Mouse (Mus musculus) forebrain, embryonic 10.5 days (tissue): ENCODE data around the gene Serpina11. TPM values are rescaled to one million over a fixed set of nuclear protein-coding genes. Genes with fewer than 3 reads are reported as not detected.
A peak's percentile ranks its signal among the peaks of the same experiment; 100 is the strongest.

Source experiments
- DNase-seq: peaks from one replicate; pipeline ENCODE4 v3.0.0-alpha.2; 2017; ENCODE audit warnings: low spot score; ENCODE audit errors: extremely low spot score
- H3K27ac ChIP-seq: fragments of 300-500 bp; sonication (generic); 2 replicates; pipeline ENCODE4 v1.5.1; 2016; ENCODE audit warnings: mild to moderate bottlenecking
- H3K27me3 ChIP-seq: fragments of 300-500 bp; sonication (generic); 2 replicates; pipeline ENCODE4 v1.6.1; 2016; ENCODE audit warnings: mild to moderate bottlenecking; ENCODE audit not compliant: poor library complexity, severe bottlenecking
- H3K36me3 ChIP-seq: fragments of 300-500 bp; sonication (generic); replicated peaks from 2 replicates; pipeline ENCODE4 v1.6.1; 2016; ENCODE audit warnings: mild to moderate bottlenecking, moderate library complexity
- H3K4me1 ChIP-seq: fragments of 300-500 bp; sonication (generic); 2 replicates; pipeline ENCODE4 v1.6.1; 2016
- H3K4me3 ChIP-seq: fragments of 300-500 bp; sonication (generic); 2 replicates; pipeline ENCODE4 v1.5.1; 2016; ENCODE audit warnings: mild to moderate bottlenecking, moderate library complexity
- H3K9me3 ChIP-seq: fragments of 300-500 bp; sonication (generic); 2 replicates; pipeline ENCODE4 v1.6.1; 2016; ENCODE audit warnings: mild to moderate bottlenecking, moderate library complexity
- WGBS: fragments of 180-500 bp; shearing (Covaris S2); methylation state at CpG from one replicate; pipeline ENCODE4 v1.1.7; 2016; 5-methylcytosine and 5-hydroxymethylcytosine counted together
- polyA plus RNA-seq: library from polyadenylated mRNA; unstranded; fragments of >200 nt; fragmentation: Nextera tagmentation; extraction: Ambion mirVana; gene quantifications from 2 replicates; pipeline ENCODE4 v1.2.1, GENCODE M21; 2016

Gene Serpina11
- not detected in 2 replicates for polyA plus RNA-seq

DNA sequence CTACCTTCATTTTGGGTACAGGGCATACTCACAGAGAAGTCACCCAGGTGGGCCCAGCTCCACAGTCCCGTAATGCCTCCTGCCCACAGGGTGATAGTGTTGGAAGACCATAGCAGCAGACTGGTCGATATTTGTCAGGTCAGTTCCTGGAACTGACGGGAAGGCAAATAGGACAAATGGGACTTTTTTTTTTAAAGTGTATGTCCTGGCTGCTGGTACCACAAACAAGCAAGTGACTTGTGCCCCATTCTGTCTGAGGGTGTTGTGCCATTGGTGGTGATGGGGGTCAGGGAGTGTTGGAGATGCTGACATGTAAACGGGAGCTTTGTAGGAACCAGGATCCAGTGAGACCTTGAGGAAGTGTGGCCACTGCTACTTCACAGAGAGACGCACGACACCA lies at the start of gene Serpina11:
Gene Serpina11, minus strand, starts transcription at position 101 of the 400 bp plus-strand sequence.
- H3K27me3 ChIP-seq = no peaks in the 10 kb centered on the region
- H3K9me3 ChIP-seq = no peaks in the 10 kb centered on the region
- H3K36me3 ChIP-seq = no peaks in the 10 kb centered on the region
- no peak within 1 kb of the TSS for H3K4me3 ChIP-seq
- DNase-seq = no peak
- no peak within 1 kb of the TSS for H3K27ac ChIP-seq
- WGBS = 89% methylated on average over 6 of the region's 6 CpGs
- no peaks in the 10 kb centered on the region for H3K4me1 ChIP-seq

GRCm38 (mm10) chr12:104038181-104038580 lies 48.4 kb upstream of the Serpina11 start:
- no peaks in the 10 kb centered on the region for H3K27me3 ChIP-seq
- H3K4me3 ChIP-seq = no peak overlapping the region
- H3K36me3 ChIP-seq = no peaks in the 10 kb centered on the region
- DNase-seq = no peak
- no peaks in the 10 kb centered on the region for H3K4me1 ChIP-seq
- WGBS = 93% methylated on average over 7 of the region's 7 CpGs
- H3K9me3 ChIP-seq = no peaks in the 10 kb centered on the region
- no peak overlapping the region for H3K27ac ChIP-seq

DNA sequence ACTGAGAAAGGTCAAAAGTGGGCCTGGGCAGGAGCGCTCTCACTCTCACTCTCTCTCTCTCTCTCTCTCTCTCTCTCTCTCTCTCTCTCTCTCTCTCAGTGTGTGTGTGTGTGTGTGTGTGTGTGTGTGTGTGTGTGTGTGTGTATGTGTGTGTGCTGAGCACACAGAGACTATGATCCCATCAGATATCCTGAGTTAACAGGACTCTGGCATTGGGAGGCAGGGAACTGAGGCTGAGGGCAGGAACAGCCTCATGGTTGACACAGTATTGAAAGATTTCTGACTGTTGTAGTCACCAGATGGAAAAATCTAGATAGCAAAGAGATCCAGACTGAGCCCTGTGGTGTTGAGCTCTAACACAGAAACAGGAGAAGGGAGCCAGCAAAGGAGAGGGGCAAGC lies 44.0 kb upstream of the Serpina11 start:
- Histone ChIP-seq H3K9me3 (no peaks in the 10 kb centered on the region), H3K4me1 (no peaks in the 10 kb centered on the region), H3K36me3 (no peaks in the 10 kb centered on the region), H3K27me3 (no peaks in the 10 kb centered on the region), H3K27ac (no peak overlapping the region), H3K4me3 (no peak overlapping the region)
- no peak for DNase-seq
- 100% methylated on average over 1 of the region's 1 CpGs for WGBS

DNA sequence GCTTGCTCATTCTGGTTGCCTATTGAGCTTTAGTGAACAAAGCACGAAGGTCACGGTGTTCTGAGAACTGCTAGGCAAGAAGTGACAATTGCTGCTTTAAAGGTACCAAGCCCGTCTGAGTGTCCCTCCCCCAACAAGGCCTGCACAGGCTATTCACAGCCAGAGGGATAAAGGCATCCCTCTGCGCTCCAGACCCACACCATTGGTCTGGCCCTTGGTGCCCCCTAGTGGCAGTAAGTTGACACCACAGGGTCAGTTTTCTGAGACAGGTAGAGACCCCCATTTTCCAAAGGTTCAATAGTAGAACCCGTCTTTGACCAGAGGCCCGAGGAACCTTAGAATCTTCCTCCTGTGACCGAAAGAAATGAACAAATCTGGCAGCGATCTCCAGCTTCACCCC lies 40.2 kb upstream of the Serpina11 start:
- DNase-seq = peak; percentile 18
- Histone ChIP-seq H3K27ac (no peak overlapping the region), H3K4me1 (no peaks in the 10 kb centered on the region), H3K36me3 (no peaks in the 10 kb centered on the region), H3K27me3 (no peaks in the 10 kb centered on the region), H3K4me3 (no peak overlapping the region), H3K9me3 (no peaks in the 10 kb centered on the region)
- 43% methylated on average over 8 of the region's 8 CpGs for WGBS

DNA sequence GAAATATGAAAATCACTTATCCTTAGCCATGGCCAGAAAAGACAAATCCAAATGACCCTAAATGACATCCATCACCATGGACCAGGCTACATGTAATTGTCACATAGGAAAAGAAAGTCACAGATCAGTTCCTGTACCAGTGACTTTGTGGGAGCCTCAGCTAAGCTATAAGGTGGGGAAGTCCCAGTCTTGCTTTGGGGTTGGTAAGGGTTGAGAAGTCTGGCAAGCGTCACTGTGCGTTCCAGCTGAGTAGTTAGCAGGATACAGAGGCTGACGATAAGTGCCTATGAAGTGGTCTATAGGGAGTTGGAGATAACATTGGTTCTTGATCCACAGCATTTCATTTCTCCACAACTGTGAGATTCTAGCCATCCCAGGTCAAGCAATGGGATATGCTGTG lies 25.5 kb upstream of the Serpina11 start:
- Histone ChIP-seq H3K4me1 (no peaks in the 10 kb centered on the region), H3K9me3 (peaks cover 7% of the 10 kb centered on the region; the same call in 1 of the 2 replicates), H3K27ac (no peak overlapping the region), H3K4me3 (no peak overlapping the region), H3K27me3 (no peaks in the 10 kb centered on the region), H3K36me3 (no peaks in the 10 kb centered on the region)
- no peak for DNase-seq
- 83% methylated on average over 3 of the region's 3 CpGs for WGBS

- DNase-seq = no peak
- Histone ChIP-seq H3K36me3 (no peaks in the 10 kb centered on the region), H3K4me1 (no peaks in the 10 kb centered on the region), H3K27ac (no peak within 1 kb of the TSS), H3K9me3 (peaks cover 7% of the 10 kb centered on the region; the same call in 1 of the 2 replicates), H3K27me3 (no peaks in the 10 kb centered on the region), H3K4me3 (no peak within 1 kb of the TSS)
- 93% methylated on average over 6 of the region's 6 CpGs for WGBS
These were observed 23.9 kb upstream of the Serpina11 start, which contains the start of gene Serpina9 for GRCm38 (mm10) chr12:104013620-104014019. Gene Serpina9 (minus strand): TSS chr12:104013755.

- DNase-seq = no peak
- H3K9me3 ChIP-seq = peaks cover 7% of the 10 kb centered on the region; the same call in 1 of the 2 replicates
- no peaks in the 10 kb centered on the region for H3K36me3 ChIP-seq
- no peak overlapping the region for H3K27ac ChIP-seq
- 85% methylated on average over 5 of the region's 5 CpGs for WGBS
- no peaks in the 10 kb centered on the region for H3K27me3 ChIP-seq
- no peaks in the 10 kb centered on the region for H3K4me1 ChIP-seq
- H3K4me3 ChIP-seq = no peak overlapping the region
These were observed 14.9 kb upstream of the Serpina11 start for GRCm38 (mm10) chr12:104004689-104005088.

GRCm38 (mm10) chr12:104003238-104003612 lies 13.5 kb upstream of the Serpina11 start:
- H3K4me1 ChIP-seq = no peaks in the 10 kb centered on the region
- H3K9me3 ChIP-seq = peaks cover 7% of the 10 kb centered on the region; the same call in 1 of the 2 replicates
- no peaks in the 10 kb centered on the region for H3K27me3 ChIP-seq
- DNase-seq = no peak
- H3K36me3 ChIP-seq = no peaks in the 10 kb centered on the region
- WGBS = 90% methylated on average over 4 of the region's 4 CpGs
- no peak overlapping the region for H3K4me3 ChIP-seq
- H3K27ac ChIP-seq = no peak overlapping the region

DNA sequence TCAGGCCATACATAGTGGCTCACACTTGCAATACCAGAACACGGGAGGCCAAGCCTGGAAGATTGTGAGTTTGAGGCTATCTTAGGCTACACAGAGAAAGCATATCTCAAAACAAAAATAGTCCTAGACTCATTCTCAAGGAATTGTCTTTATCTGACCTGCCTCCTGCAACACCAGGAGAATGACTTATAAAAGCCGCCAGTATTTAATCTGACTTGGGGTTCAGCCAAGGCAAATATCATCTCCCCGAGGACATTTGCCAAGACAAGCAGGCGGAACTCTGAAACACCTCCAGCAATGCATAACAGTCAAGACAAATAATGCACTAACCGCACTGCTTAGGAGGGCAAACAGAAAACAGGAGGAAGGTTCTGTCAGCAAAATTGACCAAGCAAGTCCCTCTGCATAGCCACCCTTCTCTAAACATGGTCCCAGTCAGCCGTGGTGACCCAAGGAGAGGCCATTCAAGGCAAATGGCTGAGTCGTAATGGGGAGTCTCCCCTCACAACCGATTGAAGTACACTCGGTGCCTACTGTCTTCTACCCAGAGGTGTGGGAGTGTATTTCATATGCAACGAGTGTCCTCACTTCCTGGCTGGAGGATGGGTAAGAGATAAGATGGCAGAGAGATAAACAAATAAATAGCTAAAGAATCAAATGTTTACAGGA lies 12.9 kb upstream of the Serpina11 start:
- WGBS = 93% methylated on average over 10 of the region's 10 CpGs
- H3K36me3 ChIP-seq = no peaks in the 10 kb centered on the region
- H3K27me3 ChIP-seq = no peaks in the 10 kb centered on the region

GRCm38 (mm10) chr12:104000594-104000993 lies 10.8 kb upstream of the Serpina11 start:
- Histone ChIP-seq H3K4me1 (no peaks in the 10 kb centered on the region), H3K36me3 (no peaks in the 10 kb centered on the region), H3K9me3 (peaks cover 7% of the 10 kb centered on the region; the same call in 1 of the 2 replicates), H3K27ac (no peak overlapping the region), H3K27me3 (no peaks in the 10 kb centered on the region), H3K4me3 (no peak overlapping the region)
- 92% methylated on average over 3 of the region's 3 CpGs for WGBS
- DNase-seq = no peak

More for the DNA sequence above, 12.9 kb upstream of the Serpina11 start:
- Histone ChIP-seq H3K4me3 (no peak overlapping the region), H3K27ac (no peak overlapping the region), H3K4me1 (no peaks in the 10 kb centered on the region), H3K9me3 (peaks cover 7% of the 10 kb centered on the region; the same call in 1 of the 2 replicates)
- DNase-seq = no peak

DNA sequence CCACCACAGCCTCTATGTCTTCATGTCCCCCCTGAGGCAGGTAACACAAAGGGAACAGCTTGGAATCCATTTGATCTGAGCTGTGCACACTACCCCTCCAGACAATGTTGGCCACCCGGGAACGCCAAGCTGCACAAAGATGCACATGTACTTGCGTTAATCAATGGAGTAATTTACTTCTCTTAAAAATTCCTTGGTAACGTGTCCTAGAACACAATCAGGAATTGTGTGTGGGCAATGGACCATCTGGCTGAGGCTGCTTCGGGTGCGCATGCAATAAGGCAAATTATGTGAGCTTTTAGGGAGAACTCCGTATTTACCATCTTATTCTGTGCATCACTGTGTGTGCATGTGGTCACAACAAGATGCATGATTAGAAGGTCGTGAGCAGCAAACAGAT lies 9.9 kb upstream of the Serpina11 start:
- WGBS = 92% methylated on average over 8 of the region's 8 CpGs
- Histone ChIP-seq H3K27ac (no peak overlapping the region), H3K9me3 (peaks cover 4% of the 10 kb centered on the region; the same call in 1 of the 2 replicates), H3K36me3 (no peaks in the 10 kb centered on the region), H3K27me3 (no peaks in the 10 kb centered on the region), H3K4me3 (no peak overlapping the region), H3K4me1 (no peaks in the 10 kb centered on the region)
- DNase-seq = no peak

DNA sequence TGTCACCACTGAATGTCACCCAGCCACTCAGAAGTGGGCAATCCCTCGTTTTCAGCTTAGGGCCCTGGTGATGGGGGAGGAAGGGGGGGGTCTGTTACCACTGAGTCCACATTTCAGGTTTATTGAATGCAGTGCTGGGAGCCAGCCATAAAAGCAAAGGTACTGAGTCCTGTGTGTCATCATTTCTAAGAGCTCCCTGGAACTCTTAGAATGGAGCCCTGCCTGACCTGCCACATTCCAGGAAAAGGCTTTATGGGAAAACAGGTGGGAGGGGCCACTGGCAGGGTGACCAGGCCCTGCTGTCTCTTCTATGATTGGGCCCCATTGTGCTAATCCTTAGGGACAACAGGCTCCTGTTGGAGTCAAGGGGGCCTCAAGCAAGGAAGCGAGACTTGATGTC lies 6.8 kb upstream of the Serpina11 start:
- H3K27me3 ChIP-seq = no peaks in the 10 kb centered on the region
- no peak overlapping the region for H3K27ac ChIP-seq
- no peaks in the 10 kb centered on the region for H3K4me1 ChIP-seq
- no peaks in the 10 kb centered on the region for H3K9me3 ChIP-seq
- no peak for DNase-seq
- H3K4me3 ChIP-seq = no peak overlapping the region
- 76% methylated on average over 2 of the region's 2 CpGs for WGBS
- no peaks in the 10 kb centered on the region for H3K36me3 ChIP-seq

- 44% methylated on average over 5 of the region's 5 CpGs for WGBS
- Histone ChIP-seq H3K4me1 (no peaks in the 10 kb centered on the region), H3K4me3 (no peak overlapping the region), H3K27ac (no peak overlapping the region), H3K9me3 (no peaks in the 10 kb centered on the region), H3K27me3 (no peaks in the 10 kb centered on the region), H3K36me3 (no peaks in the 10 kb centered on the region)
- peak; percentile 55 for DNase-seq
These were observed 5.7 kb upstream of the Serpina11 start for GRCm38 (mm10) chr12:103995292-103996072.
